Mouse (Mus musculus): ENCODE data around the gene Fam129a.

Fam129a gene

DNA sequence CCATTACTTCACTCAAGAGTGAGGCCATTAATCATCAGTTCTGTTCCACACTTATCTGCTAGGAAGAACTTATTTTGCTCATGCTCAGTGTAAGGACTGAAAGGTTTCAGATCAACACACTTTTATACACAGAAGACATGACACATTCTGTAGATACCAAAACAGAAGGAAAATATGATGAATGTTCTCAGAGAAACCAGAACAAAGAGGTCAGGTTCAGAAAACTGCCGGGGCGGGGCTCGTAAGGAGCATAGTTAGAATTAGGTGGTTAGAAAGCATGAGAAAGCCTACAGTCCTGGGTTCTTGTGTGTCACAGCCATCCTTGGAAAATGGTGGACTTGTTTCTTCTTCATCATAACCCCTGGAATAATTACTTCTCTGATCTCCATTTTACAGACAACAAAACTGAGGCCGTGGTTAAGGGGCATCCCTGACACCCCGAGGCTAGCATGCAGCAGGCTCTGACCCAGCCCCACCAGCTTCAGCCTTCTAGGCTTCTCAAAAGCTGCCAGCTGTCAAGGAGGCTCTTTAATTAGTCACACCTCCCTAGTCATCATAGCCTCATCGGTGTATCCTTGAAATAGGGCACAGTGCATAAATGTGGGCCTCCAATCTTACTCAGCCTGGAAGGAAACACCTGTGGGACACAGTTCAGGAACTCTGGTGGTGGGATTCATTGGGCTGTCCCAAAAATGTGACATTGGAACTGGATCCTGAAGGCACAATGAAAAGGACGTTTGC is 127.1 kb downstream of the Fam129a start:
- DNase-seq (ENCODE audit: low read depth) = no peak

DNA sequence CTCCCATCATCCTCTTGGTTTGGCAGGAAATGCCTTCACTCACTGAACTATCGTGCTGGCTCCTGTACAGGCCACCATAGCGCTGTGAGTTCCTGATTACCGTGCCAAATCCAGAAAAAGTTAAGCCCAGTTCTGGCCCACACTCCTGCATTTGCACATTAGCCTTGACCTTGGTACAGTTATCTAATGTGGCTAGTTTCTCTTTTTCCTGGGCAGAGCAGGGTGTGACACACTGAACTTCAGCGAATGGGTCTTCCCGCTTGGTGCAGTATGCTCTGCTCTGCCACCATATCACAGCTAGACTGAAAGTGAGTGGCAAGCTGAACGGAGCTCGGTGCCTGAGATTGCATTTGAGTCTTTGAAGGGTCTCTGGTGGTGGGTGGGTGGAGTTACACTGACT is 128.4 kb downstream of the Fam129a start:
- peak; percentile 31 for DNase-seq (ENCODE audit: low read depth)

DNA sequence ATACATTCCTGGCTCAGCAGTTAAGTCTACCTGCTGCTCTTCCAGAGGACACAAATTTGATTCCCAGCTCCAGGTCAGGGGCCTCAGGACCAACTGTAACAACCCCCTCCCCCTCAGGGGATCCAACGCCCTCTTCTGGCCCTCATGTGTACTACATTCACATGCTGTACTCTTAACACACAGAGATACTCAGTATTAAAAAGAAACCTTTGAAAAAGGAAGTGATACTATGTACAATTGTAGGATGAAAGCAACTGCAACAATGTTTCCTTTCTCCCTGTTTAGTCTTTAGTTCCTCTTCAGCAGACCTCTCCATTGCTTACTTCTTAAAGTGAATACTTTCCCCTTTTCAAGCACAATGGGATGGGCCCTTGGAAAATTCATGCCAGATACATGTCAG is 131.8 kb downstream of the Fam129a start:
- no peak for DNase-seq (ENCODE audit: low read depth)

DNA sequence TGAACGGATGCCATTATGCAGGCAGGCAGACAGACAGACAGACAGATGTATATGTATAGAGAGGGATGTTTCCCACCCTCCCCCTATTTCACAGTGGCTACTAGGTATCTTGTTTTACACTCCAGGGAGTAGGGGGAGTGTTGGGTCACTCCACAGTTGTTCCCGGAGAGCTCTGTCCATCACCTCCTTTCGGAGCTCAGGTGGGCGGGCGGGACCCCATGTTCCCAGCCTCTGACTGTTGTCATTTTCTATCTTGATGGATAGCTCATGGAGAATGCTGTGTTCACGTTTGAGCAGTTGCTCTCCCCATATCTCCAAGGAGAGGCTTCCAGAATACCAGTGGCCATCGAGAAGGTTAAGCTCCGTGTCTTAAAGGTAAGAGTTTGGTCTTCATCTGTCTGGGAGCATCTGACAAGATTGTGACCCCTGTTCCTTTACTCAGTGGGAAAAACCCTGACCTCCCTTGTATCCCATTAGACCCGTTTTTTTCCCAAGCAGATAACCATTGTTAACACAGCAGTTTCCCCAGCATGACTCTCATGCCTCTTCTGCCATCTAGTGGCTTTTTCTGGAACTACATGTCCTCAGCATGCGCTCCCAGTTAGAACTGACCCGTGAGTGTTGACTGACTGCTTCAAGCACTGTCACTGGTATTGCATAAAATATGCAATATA is 134.9 kb downstream of the Fam129a start:
- DNase-seq (ENCODE audit: low read depth) = peak; percentile 86

DNA sequence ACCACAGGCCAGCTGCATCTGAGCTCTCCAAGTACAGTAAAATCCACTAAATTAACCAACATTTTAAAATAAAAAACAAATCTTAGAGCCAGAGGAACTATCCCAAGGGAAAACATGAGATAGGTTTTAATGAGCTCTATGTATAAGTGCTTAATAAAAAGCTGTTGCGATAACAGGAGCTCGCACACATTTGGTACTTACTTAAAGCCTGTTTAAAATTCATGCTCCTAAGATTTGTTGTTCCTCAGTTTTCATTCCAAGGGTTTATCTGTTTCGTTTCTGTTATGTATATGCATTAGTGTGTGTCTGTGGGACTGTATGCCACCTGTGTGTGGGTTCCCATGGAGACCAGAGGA is 135.4 kb downstream of the Fam129a start:
- DNase-seq (ENCODE audit: low read depth) = no peak

DNA sequence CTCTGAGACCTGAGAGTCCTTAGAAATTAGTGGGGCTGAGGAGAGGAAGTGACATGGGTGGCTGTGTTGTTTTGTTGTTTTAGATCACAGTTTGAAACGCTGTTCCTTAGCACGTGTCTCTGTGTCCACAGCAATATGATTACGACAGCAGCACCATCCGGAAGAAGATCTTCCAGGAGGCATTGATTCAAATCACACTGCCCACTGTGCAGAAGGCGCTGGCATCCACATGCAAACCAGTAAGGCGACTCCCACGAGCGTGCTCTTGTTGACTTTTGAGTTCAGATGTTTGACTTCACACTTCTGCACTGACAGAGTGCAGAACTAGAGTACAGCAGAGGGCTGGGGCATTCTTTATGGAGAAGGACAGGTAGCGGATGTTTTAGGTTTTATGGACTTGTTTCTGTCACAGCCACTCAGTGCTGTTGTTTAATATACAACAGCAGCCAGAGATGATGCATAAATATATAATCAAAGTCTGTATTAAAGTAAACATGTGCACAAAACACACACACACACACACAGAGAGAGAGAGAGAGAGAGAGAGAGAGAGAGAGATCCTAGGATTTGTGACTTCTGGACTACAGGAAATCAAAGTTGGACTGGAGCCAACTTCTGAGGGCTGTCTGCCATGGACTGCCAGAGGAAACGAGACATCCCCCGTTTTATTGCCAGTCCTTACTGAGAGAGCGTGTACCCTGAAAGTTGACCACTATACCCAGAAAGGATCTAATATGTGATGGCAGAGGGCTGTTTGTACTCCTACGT is 138.2 kb downstream of the Fam129a start:
- DNase-seq (ENCODE audit: low read depth) = peak; percentile 70

DNA sequence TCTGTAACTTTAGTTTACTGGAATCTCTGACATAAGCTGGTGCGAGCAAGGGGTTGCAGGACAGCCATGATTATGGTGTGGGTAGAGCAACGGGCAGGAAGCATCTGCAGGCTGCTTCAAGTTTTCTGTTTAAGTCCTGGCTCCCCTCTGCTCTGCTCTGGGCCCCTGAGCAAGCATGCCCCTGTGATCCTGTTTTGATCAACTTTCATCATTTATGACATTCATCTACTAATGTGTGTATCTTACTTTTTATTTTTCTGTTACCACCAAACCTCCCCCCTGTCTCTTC is 138.7 kb downstream of the Fam129a start:
- peak; percentile 70 for DNase-seq (ENCODE audit: low read depth)

DNA sequence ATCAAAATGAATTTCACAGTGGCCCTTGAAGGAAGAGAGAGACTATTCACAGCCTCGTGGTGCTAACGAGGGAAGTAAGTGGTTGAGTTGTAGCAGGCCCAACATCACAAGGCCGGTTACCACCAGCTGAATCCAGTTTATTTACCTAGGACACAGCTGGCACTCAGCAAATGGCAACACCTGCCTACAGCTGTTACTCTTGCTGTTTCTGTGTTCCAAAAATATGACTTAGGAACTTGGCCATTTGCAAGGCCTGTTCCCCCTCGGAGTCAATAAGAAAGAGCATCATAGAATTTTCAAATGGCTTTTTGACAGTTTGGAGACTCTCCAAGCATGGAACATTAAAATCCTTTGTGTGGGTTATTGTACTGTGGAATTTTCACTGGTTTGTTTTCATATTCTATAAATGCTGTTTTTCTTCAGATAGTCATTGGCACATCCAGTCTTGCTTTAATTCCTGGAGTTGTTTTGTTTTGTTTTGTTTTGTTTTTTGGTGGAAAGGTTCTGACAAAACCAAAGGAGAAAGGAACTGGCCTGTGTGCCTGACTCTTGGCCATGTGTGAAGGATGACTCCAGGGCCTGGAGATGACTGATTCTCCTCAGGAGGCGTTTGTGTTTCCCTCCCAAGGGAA is 139.6 kb downstream of the Fam129a start:
- no peak for DNase-seq (ENCODE audit: low read depth)

DNA sequence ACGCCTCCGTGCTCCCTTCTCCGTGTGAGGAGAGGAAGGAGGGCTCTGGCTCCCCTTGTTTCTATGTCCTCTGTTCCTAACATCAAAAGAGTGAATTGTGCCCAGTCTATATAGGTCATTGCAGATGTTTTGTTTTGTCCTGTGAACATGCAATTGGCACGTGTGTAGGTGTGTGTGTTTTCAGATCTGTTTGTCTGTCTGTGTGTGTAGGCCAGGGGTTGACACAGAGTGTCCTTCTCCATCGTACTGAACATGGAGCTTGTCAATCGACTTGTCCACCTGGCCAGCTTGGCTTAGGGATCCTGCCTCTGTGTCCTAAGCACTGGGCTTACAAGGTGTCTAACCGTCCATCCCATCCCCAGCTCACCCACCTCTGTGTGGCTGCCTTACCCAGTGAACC is 140.1 kb downstream of the Fam129a start:
- no peak for DNase-seq (ENCODE audit: low read depth)

DNA sequence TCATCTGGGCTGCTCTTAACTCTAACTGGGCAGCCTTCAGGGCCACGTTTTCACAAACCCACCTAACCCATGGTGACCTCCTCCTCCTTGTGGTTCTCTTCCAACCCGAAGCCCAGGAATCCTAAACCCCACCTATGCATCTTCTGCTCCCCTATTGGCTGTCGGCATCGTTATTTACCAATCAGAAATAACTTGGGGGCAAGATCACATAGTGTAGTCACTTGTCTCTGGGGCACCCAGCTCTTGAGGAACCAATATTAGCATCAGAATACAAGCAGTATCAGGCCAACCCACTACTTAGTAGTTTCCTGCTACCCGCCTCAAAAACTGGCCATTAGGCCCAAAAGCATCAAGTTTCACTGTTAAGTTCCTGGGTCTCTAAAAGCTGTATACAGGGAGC is 141.7 kb downstream of the Fam129a start:
- DNase-seq (ENCODE audit: low read depth) = peak; percentile 17

DNA sequence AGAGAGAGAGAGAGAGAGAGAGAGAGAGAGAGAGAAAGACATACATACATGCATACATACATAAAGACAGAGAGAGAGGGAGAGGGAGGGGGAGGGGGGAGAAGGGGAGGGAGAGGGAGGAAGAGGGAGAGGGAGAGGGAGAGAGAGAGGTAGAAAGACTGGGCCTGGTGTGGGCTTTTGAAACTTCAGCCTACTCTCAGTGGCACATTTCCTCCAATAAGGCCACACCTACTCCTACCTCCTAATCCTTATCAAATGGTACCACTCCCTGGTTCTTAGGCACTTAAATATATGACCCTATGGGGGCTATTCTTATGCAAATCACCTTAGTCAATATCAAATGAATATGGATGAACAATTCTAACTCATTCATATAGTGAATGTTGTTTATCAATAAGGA is 142.6 kb downstream of the Fam129a start:
- DNase-seq (ENCODE audit: low read depth) = no peak

DNA sequence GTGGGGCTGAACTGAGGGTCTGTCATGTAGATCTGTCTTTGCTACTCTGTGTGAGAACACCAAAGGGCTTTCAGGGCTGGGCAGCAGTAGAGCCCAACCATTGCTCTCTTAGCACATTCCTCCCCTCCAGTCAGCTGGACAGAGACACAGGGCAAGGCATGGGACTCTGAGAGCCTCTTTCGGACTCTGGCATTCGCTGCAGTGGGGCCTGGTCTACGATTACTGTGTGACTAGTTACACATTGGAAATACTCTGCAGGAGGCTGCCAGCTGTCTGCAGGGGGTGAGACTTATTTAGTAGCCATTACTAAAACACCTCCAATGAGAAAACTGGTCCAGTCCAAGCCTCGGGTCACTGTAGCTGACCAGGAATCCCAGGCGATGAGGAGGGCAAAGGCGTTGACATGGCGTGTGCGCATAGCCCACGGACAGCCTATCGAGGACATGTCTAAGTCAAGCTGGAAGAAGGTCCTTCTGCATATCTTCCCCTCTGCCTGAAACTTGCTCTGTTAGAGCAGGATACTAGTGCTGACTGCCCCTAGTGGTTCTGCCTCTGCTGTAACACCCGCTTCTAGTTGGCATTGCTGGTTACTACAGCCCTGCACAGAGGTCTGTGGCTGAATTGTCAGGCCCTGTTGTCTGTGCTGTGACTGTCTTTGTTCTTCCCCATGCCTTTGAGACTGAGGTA is 145.2 kb downstream of the Fam129a start:
- no peak for DNase-seq (ENCODE audit: low read depth)

DNA sequence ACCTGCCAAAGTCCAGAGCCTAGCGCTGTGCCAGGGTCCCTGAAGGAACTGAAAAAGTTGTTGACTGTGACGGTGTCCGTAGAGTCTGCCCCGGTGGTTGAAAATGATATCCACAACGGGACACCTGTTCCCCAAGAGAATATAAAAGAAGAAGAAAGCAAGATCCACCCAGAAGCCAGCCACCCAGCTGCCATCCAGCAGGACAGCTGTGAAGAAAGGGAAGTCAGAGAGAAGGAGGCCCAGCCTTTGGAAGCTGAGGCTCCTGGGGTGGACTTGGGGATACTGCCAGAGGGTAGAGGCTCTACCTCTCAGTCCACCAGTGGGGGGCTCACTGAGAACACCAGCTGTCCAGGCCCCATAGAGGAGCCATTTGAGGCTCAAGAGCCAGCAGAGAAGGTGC is 146.6 kb downstream of the Fam129a start:
- no peak for DNase-seq (ENCODE audit: low read depth)

DNA sequence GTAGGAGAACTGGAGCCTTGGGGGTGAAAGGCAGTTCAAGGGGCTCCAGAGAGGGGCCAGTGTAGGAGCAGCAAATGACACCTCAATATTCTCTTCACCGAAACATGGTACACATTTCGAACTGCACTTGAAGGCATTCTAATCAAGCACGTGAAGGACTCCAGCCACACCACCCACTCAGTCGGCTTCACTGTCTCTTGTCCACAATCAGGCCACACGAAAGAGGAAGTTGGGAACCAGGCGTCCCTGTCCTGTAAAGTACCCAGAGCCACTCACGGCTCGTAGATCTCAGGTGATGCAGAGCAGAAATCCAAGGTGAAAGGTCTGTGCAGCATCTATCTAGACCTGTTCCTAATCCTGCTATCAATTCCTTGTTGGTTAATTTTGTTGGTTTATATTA is 147.6 kb downstream of the Fam129a start:
- peak; percentile 28 for DNase-seq (ENCODE audit: low read depth)

DNA sequence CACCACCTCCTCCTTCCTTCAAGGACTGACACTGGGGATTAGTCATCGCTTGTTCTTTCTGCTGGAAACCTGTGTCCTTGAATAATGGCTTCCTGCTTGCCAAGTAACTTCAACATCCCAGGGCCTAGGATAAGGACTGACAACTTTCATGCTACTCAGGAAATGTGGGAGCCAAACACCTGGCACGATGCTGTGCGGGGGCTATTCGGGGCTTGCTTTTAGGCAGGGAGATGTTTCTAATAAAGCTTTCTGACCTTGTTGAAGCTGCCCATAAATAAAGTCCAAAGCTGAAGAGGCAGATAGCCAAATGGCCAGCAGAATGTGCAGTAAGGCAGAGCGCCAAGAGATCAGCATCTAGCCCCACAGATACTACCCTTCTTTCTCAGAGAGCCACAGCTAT is 148.9 kb downstream of the Fam129a start:
- DNase-seq (ENCODE audit: low read depth) = peak; percentile 52

DNA sequence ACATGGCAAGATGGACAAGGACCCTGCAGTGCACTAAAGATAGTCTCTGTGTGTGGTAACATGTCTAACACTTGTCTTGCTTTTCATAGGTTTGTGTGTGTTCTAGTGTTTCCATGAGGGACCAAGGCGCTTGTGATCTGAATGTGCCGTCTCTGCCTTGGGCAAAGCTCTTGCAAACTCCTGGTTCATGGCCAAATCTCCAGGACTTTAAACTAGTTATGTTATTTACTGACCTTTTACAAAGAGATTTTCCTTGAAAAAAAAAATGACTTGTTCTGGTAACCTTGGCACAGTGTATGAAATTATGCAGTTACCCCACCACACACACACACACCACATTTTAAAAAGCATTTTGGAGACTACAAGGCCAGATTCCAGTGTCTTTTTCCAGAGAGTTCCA is 149.6 kb downstream of the Fam129a start:
- DNase-seq (ENCODE audit: low read depth) = no peak

DNA sequence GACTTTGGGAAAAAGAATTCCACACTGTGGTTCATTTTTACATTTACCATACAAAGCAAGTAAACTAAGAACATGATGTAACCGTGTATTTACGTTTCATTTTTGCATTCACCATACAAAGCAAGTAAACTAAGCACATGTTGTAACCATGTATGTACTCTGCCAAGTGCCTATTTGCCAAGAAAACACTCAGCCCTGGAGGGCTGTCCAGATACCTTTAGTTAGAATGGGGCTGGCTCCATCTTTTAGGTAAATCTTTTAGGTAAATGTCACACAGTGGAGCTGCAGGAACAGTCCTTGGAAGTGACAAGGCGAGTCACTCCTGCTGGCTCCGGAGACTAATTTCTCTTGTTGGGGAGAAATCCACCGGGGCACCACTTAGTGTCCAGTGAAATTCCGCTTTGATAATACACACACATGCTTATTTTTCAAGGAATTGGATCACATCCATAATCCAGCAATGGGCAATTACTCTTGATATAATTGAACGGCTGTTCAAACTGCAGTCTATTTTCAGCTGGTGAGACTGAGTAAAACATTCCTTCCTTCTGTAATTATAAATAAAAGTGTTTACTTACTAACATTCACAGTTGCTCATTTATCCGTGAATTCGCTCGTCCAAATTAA is 150.5 kb downstream of the Fam129a start:
- DNase-seq (ENCODE audit: low read depth) = no peak

DNA sequence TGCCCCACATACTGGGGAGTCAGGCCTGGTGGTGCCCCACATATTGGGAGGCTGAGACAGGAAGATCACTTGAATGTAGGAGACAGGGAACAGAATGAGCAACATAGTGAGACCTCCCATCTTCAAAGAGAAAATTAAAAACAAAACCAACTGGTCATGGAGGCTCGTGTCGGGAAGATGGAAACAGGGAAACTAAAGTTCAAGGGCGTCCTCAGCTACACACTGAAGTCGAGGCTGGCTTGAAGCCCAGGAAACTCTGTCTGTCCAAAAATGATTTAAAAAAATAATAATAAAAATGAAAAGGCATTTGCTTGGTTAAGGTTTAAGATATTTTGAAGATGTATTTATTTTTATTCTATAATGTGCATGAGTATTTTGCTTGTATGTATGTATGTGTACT is 152.8 kb downstream of the Fam129a start:
- DNase-seq (ENCODE audit: low read depth) = no peak

DNA sequence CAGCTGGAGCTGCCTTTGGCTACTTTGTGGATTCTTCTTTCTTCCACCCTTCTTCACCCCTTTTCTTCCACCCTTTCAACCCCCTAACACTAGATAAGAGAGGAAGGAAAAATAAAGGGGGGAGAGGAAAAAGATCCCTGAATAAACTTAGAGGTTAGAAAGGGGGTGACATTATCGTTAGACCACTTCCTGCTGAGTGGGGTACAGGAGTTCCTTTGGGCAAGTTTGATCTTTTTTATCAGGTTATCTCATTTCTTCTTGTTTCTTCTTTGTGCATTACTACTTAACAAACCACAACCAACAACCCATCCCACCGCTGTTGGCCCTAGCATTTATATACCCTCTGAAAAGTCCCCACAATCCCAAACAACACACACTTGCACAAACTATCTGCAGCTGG is 154.6 kb downstream of the Fam129a start:
- peak; percentile 83 for DNase-seq (ENCODE audit: low read depth)

DNA sequence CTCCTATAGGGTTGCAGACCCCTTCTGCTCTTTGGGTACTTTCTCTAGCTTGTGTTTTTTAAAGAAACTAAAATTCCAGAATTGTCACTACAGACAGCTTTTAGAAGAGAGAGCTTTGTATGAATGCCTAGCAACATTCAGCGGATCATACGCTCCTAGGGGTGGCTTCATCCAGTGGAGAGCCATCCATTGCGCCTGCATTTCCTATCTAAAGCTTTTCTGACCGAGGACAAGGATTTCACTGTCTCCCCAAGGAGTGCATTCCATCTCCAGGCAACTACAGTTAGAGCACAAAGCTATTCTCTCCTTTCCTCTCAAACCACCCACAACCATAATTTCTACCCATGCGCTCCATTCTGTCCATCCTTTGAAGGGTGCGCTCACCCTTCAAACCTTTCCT is 155.4 kb downstream of the Fam129a start:
- no peak for DNase-seq (ENCODE audit: low read depth)

DNA sequence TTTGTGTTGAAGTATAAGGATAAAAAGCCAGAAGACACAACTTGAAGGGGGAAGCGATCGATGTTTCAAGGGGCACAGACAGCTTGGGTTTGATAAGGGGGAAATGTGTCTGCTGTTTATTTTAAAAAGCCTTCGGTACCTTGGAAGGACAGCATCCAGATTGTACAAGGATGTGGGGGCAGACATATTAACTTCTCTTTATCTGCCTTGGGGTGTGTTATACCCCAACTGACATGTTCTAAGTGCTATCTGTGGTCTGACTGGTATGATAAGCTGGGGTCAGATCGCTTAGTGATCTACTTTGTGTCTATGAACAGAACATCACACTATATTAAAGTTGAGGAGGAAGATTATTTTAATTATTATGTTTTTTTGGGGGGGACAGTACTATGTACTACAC is 157.2 kb downstream of the Fam129a start:
- no peak for DNase-seq (ENCODE audit: low read depth)

DNA sequence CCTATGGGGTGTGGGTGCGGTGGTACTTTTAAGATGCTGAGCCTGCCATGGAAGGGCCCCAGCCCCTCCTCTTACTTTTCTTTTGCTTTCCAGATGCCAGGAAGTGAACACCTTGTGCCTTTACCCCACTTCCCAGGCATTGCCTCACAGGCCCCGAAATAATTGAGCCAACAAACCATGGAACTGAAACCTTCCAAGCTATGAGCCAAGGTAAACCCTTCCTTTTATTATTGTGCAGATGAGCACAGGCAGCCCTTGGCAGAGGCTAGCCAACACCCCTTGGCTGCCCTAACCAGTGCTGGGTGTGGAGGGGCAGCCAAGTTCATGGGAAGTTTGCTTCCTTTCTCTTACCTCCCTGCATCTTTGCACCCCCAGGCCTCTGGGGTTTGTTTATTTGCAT is 166.2 kb downstream of the Fam129a start:
- DNase-seq (ENCODE audit: low read depth) = no peak
